Mouse (Mus musculus) cerebellum, adult (tissue): ENCODE measurements around the gene Fam81a.

Source experiments
- ATAC-seq: cut with Nextera tagmentation; 2 replicates; pipeline ENCODE4 v1.9.2; 2017; ENCODE audit warnings: mild to moderate bottlenecking, moderate library complexity, mixed read lengths; ENCODE audit not compliant: insufficient number of reproducible peaks, low FRiP score, low TSS enrichment

The Fam81a gene

GRCm38 (mm10) chr9:70111869-70112286 is 30.5 kb downstream of the Fam81a start:
- no peak for ATAC-seq

GRCm38 (mm10) chr9:70110871-70111270 is 31.5 kb downstream of the Fam81a start:
- ATAC-seq, result no peak

GRCm38 (mm10) chr9:70109279-70109678 is 33.1 kb downstream of the Fam81a start:
- ATAC-seq, result no peak

- ATAC-seq, result no peak
Observed at GRCm38 (mm10) chr9:70108151-70108550, 34.2 kb downstream of the Fam81a start.

GRCm38 (mm10) chr9:70105573-70105972 is 36.8 kb downstream of the Fam81a start:
- no peak for ATAC-seq

GRCm38 (mm10) chr9:70103106-70103505 is 39.3 kb downstream of the Fam81a start:
- ATAC-seq, result no peak

GRCm38 (mm10) chr9:70097542-70097941 is 44.8 kb downstream of the Fam81a start:
- no peak for ATAC-seq

GRCm38 (mm10) chr9:70095016-70095415 is 47.3 kb downstream of the Fam81a start:
- ATAC-seq, result no peak

GRCm38 (mm10) chr9:70090541-70090940 is 51.8 kb downstream of the Fam81a start:
- no peak for ATAC-seq

- no peak for ATAC-seq
Observed at GRCm38 (mm10) chr9:70088786-70089096, 53.6 kb downstream of the Fam81a start.

GRCm38 (mm10) chr9:70088041-70088785 is 54.1 kb downstream of the Fam81a start:
- no peak for ATAC-seq

- no peak for ATAC-seq
Observed at GRCm38 (mm10) chr9:70087379-70087778, 55.0 kb downstream of the Fam81a start.

- no peak for ATAC-seq
Observed at GRCm38 (mm10) chr9:70086091-70086490, 56.3 kb downstream of the Fam81a start.

- ATAC-seq, result no peak
Observed at GRCm38 (mm10) chr9:70084107-70084506, 58.3 kb downstream of the Fam81a start.

GRCm38 (mm10) chr9:70082357-70083204 is 59.8 kb downstream of the Fam81a start:
- no peak for ATAC-seq

GRCm38 (mm10) chr9:70081767-70082166 is 60.6 kb downstream of the Fam81a start:
- no peak for ATAC-seq

- ATAC-seq, result no peak
Observed at GRCm38 (mm10) chr9:70080976-70081375, 61.4 kb downstream of the Fam81a start.

GRCm38 (mm10) chr9:70080027-70080800 is 62.1 kb downstream of the Fam81a start:
- ATAC-seq, result no peak

GRCm38 (mm10) chr9:70078034-70078433 is 64.3 kb downstream of the Fam81a start:
- no peak for ATAC-seq

GRCm38 (mm10) chr9:70077170-70077569 is 65.2 kb downstream of the Fam81a start:
- ATAC-seq, result no peak

GRCm38 (mm10) chr9:70072387-70072786 is 70.0 kb downstream of the Fam81a start:
- no peak for ATAC-seq
